Mouse (Mus musculus): ENCODE measurements around the gene Gm20388. TPM values are rescaled to one million over a fixed set of nuclear protein-coding genes. Genes with fewer than 3 reads are reported as not detected.

The Gm20388 gene
- polyA plus RNA-seq, 1 experiment from 2014 or later, result 8.3 TPM

DNA sequence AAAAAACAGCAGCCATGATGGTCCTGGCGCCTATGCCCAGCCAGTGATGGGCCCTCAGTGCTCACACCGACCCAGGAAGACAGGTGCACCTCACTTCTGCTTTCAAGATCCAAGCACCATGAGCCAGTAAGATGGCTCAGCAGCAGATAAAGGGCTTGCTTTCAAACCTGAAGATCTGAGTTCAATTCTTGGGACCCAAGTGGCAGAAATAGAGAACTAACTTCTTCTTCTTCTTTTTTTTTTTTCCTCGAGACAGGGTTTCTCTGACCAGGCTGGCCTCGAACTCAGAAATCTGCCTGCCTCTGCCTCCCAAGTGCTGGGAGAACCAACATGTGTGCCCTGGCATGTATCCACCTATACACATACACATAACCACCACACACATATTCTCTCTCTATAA lies 3509.1 kb downstream of the Gm20388 start:
- Histone ChIP-seq H3K27ac (ENCODE audit: low read depth) (no peak overlapping the region), H3K4me3 (ENCODE audit: low read depth, low read length) (no peak overlapping the region), H3K9me3 (ENCODE audit: control insufficient read depth, low read length) (no peaks in the 10 kb centered on the region), H3K36me3 (ENCODE audit: control insufficient read depth, insufficient read depth, low read length) (no peaks in the 10 kb centered on the region), H3K4me1 (replicated peaks; ENCODE audit: control insufficient read depth, insufficient read depth, low read length) (no peaks in the 10 kb centered on the region), H3K9ac (ENCODE audit: low read length) (no peak overlapping the region), H3K4me2 (ENCODE audit: low read length) (no peak overlapping the region), H3K27me3 (replicated peaks; ENCODE audit: control insufficient read depth, insufficient read depth, low read length) (no peaks in the 10 kb centered on the region)
- no peak for DNase-seq (ENCODE audit: low spot score)
- 85% methylated on average over 4 of the region's 4 CpGs for WGBS
- no peak for ATAC-seq (replicated peaks; ENCODE audit: low FRiP score, low TSS enrichment, low read depth)

DNA sequence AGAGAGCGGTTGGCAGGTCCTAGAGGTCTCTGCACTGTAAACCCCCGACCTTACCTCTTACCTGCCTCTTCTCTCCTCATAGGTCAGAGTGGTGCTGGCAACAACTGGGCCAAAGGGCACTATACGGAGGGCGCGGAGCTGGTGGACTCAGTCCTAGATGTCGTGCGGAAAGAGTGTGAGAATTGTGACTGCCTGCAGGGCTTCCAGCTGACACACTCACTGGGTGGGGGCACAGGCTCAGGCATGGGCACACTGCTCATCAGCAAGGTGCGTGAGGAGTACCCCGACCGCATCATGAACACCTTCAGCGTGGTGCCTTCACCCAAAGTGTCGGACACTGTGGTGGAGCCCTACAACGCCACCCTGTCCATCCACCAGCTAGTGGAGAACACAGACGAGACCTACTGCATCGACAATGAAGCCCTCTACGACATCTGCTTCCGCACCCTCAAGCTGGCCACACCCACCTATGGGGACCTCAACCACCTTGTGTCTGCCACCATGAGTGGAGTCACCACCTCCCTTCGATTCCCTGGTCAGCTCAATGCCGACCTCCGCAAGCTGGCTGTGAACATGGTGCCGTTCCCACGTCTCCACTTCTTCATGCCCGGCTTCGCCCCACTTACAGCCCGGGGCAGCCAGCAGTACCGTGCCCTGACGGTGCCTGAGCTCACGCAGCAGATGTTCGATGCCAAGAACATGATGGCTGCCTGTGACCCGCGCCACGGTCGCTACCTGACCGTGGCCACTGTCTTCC lies 3510.1 kb downstream of the Gm20388 start:
- Histone ChIP-seq H3K36me3 (ENCODE audit: control insufficient read depth, insufficient read depth, low read length) (no peaks in the 10 kb centered on the region), H3K9me3 (ENCODE audit: control insufficient read depth, low read length) (no peaks in the 10 kb centered on the region), H3K4me3 (ENCODE audit: low read depth, low read length) (no peak overlapping the region), H3K27ac (ENCODE audit: low read depth) (no peak overlapping the region), H3K27me3 (replicated peaks; ENCODE audit: control insufficient read depth, insufficient read depth, low read length) (no peaks in the 10 kb centered on the region), H3K9ac (ENCODE audit: low read length) (no peak overlapping the region), H3K4me2 (ENCODE audit: low read length) (no peak overlapping the region), H3K4me1 (replicated peaks; ENCODE audit: control insufficient read depth, insufficient read depth, low read length) (no peaks in the 10 kb centered on the region)
- ATAC-seq (replicated peaks; ENCODE audit: low FRiP score, low TSS enrichment, low read depth) (no peak), DNase-seq (ENCODE audit: low spot score) (peak; percentile 39)
- WGBS, result 91% methylated on average over 34 of the region's 34 CpGs

DNA sequence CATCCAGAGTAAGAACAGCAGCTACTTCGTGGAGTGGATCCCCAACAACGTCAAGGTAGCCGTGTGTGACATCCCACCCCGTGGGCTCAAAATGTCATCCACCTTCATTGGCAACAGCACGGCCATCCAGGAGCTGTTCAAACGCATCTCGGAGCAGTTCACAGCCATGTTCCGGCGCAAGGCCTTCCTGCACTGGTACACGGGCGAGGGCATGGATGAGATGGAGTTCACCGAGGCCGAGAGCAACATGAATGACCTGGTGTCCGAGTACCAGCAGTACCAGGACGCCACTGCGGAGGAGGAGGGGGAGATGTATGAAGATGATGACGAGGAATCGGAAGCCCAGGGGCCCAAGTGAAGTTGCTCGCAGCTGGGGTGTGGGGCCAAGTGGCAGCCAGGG lies 3510.7 kb downstream of the Gm20388 start:
- Histone ChIP-seq H3K4me2 (ENCODE audit: low read length) (no peak overlapping the region), H3K9ac (ENCODE audit: low read length) (no peak overlapping the region), H3K4me3 (ENCODE audit: low read depth, low read length) (no peak overlapping the region), H3K9me3 (ENCODE audit: control insufficient read depth, low read length) (0 out of 2 replicates have a peak, but pooled peaks cover 2% of the 10 kb centered on the region), H3K27me3 (replicated peaks; ENCODE audit: control insufficient read depth, insufficient read depth, low read length) (no peaks in the 10 kb centered on the region), H3K36me3 (ENCODE audit: control insufficient read depth, insufficient read depth, low read length) (no peaks in the 10 kb centered on the region), H3K4me1 (replicated peaks; ENCODE audit: control insufficient read depth, insufficient read depth, low read length) (no peaks in the 10 kb centered on the region), H3K27ac (ENCODE audit: low read depth) (no peak overlapping the region)
- no peak for ATAC-seq (replicated peaks; ENCODE audit: low FRiP score, low TSS enrichment, low read depth)
- 84% methylated on average over 19 of the region's 19 CpGs for WGBS
- DNase-seq (ENCODE audit: low spot score), result peak; percentile 48

DNA sequence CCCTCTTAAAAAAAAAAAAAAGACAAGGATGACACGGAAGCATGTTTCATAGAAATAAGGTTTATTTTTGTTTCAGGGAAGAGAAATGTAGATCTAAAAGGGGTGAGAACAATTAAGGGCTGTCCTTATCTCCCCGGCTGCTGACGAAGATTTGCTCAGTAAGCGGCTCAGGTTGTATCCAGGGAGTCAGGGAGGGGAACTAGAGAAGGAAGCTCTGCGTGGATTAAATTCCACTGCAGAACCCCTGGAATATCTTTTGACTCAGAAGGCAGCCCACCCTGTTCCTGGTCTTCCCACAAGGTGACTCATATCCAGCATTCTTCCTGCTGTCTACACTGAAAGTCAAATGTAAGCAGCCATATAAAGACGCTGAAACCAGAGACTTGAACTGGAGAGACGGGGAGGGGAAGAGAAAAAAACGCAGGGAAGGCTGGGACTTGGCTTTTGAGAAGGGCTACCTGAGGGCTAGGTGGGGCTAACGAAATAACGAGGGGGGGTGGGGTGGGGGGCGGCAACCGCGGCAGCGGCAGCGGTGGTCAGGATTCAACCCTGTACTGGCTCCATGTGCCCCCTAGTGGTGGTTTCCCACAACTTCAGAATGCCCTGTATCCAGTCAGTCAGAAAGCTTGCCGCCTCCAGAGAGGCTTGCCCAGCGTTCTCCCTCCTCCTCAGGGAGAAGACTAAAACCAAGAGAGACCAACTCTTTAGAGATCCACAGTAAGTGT lies 3511.6 kb downstream of the Gm20388 start:
- Histone ChIP-seq H3K36me3 (ENCODE audit: control insufficient read depth, insufficient read depth, low read length) (no peaks in the 10 kb centered on the region), H3K4me1 (replicated peaks; ENCODE audit: control insufficient read depth, insufficient read depth, low read length) (no peaks in the 10 kb centered on the region), H3K27me3 (replicated peaks; ENCODE audit: control insufficient read depth, insufficient read depth, low read length) (no peaks in the 10 kb centered on the region), H3K27ac (ENCODE audit: low read depth) (no peak overlapping the region), H3K4me3 (ENCODE audit: low read depth, low read length) (no peak overlapping the region), H3K9ac (ENCODE audit: low read length) (no peak overlapping the region), H3K4me2 (ENCODE audit: low read length) (peak overlapping the region; percentile 43), H3K9me3 (ENCODE audit: control insufficient read depth, low read length) (peaks cover 10% of the 10 kb centered on the region; the same call in 1 of the 2 replicates)
- WGBS, result 14% methylated on average over 17 of the region's 17 CpGs
- peak; percentile 83 for DNase-seq (ENCODE audit: low spot score)
- peak; percentile 80 for ATAC-seq (replicated peaks; ENCODE audit: low FRiP score, low TSS enrichment, low read depth)

DNA sequence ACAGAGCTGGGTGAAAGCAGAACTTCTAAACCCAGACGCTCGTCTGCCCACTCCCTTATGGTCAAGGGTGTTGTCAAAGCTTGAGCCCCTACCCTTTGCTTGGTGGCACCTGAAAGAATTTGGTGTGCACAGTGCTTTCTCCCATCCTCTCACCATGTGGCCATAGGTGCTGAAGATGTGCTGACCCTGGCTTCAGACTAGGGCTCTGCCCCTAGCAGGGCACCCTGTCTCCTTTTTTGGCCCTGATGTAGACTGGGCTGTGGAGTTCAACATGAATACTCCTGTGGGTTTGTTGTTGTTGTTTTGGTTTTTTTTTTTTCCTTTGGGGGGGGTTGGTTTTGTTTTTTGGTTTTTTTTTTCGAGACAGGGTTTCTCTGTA lies 3512.1 kb downstream of the Gm20388 start:
- no peak for ATAC-seq (replicated peaks; ENCODE audit: low FRiP score, low TSS enrichment, low read depth)
- no peak overlapping the region for H3K27ac ChIP-seq (ENCODE audit: low read depth)
- peaks cover 15% of the 10 kb centered on the region for H3K9me3 ChIP-seq (ENCODE audit: control insufficient read depth, low read length)
- H3K4me2 ChIP-seq (ENCODE audit: low read length), result peak overlapping the region; percentile 43; the same call in 1 of the 2 replicates
- 22% methylated on average over 3 of the region's 3 CpGs for WGBS
- DNase-seq (ENCODE audit: low spot score), result no peak
- H3K9ac ChIP-seq (ENCODE audit: low read length), result no peak overlapping the region
- no peaks in the 10 kb centered on the region for H3K36me3 ChIP-seq (ENCODE audit: control insufficient read depth, insufficient read depth, low read length)
- H3K4me1 ChIP-seq (replicated peaks; ENCODE audit: control insufficient read depth, insufficient read depth, low read length), result no peaks in the 10 kb centered on the region
- no peak overlapping the region for H3K4me3 ChIP-seq (ENCODE audit: low read depth, low read length)
- no peaks in the 10 kb centered on the region for H3K27me3 ChIP-seq (replicated peaks; ENCODE audit: control insufficient read depth, insufficient read depth, low read length)

DNA sequence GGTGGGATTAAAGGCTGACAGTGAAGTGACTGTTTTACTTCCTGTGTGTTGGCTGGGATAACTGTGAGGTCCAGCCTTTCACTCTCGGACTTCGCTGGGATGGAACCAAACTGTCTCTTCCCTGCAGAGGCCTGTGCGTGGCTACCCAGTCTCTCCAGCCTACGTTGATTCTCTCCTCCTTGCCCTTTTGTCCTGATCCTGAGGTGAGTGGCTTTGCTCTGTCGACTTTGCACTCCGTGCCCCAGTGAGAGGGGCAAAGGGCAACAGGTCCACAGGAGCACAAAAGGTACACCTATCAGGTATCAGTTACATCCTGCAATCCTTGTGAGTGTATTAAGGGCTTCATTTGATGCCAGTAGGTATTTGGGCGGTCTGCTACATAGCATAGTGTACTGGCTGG lies 3512.8 kb downstream of the Gm20388 start, which contains the start of gene Def8:
TSS of gene Def8 (plus strand) at position 87 of the 400 bp plus-strand sequence.
- Histone ChIP-seq H3K9me3 (ENCODE audit: control insufficient read depth, low read length) (peaks cover 22% of the 10 kb centered on the region), H3K27me3 (replicated peaks; ENCODE audit: control insufficient read depth, insufficient read depth, low read length) (no peaks in the 10 kb centered on the region), H3K36me3 (ENCODE audit: control insufficient read depth, insufficient read depth, low read length) (no peaks in the 10 kb centered on the region), H3K9ac (ENCODE audit: low read length) (no peak within 1 kb of the TSS), H3K27ac (ENCODE audit: low read depth) (no peak within 1 kb of the TSS), H3K4me2 (ENCODE audit: low read length) (peak within 1 kb of the TSS; percentile 43), H3K4me3 (ENCODE audit: low read depth, low read length) (no peak within 1 kb of the TSS), H3K4me1 (replicated peaks; ENCODE audit: control insufficient read depth, insufficient read depth, low read length) (no peaks in the 10 kb centered on the region)
- 70% methylated on average over 7 of the region's 7 CpGs for WGBS
- ATAC-seq (replicated peaks; ENCODE audit: low FRiP score, low TSS enrichment, low read depth) (no peak), DNase-seq (ENCODE audit: low spot score) (peak; percentile 42)

DNA sequence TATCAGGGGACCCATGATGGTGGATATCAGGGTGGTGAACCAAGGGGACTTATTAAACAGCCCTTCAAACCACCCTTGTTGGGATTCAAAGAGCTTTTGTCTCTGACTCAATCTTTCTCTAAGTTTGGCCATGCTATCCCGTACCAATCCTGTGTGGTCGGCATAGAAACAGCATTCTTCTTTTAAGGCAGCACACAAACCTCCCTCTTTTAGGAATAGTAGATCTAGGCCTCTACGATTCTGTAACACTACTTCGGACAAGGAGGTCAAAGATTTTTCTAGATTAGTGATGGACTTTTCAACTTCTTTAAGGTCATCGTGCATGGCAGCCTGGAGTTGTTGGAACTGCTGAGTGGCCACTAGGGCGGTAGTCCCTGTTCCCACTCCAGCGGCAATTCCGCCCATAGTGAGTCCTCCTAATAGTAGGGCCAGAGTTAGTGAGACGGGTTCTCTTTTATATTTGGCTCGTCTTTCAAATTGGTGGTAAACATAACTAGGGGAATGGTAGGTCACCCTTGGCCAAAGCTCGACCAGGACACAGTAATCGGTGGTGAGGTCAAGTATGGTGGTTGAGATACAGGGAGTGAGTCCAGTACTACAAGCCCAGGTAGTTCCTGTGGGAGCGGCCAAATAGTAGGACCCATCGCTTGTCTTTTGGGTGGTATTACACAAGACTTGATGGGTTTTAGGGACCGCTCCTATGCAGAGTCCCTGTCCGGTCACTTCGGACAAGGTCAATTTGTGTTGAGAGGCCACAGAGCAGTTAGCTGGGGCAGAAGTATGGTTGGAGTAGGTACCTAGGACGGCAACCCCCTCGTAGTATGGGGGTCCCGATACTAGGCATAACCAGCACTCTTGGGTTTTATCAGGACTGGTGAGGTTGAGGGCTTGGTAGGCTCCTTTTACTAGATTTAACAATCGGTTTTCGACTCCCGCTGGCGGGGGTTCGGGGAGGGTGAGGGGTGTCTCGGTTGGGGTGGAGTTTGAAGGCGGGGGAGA lies 3516.2 kb downstream of the Gm20388 start:
- Histone ChIP-seq H3K4me2 (ENCODE audit: low read length) (no peak overlapping the region), H3K27me3 (replicated peaks; ENCODE audit: control insufficient read depth, insufficient read depth, low read length) (no peaks in the 10 kb centered on the region), H3K4me1 (replicated peaks; ENCODE audit: control insufficient read depth, insufficient read depth, low read length) (no peaks in the 10 kb centered on the region), H3K4me3 (ENCODE audit: low read depth, low read length) (no peak overlapping the region), H3K9me3 (ENCODE audit: control insufficient read depth, low read length) (peaks cover 40% of the 10 kb centered on the region), H3K9ac (ENCODE audit: low read length) (no peak overlapping the region), H3K27ac (ENCODE audit: low read depth) (no peak overlapping the region), H3K36me3 (ENCODE audit: control insufficient read depth, insufficient read depth, low read length) (no peaks in the 10 kb centered on the region)
- ATAC-seq (replicated peaks; ENCODE audit: low FRiP score, low TSS enrichment, low read depth), result no peak
- DNase-seq (ENCODE audit: low spot score), result no peak
- 96% methylated on average over 27 of the region's 27 CpGs for whole genome bisulfite sequencing

DNA sequence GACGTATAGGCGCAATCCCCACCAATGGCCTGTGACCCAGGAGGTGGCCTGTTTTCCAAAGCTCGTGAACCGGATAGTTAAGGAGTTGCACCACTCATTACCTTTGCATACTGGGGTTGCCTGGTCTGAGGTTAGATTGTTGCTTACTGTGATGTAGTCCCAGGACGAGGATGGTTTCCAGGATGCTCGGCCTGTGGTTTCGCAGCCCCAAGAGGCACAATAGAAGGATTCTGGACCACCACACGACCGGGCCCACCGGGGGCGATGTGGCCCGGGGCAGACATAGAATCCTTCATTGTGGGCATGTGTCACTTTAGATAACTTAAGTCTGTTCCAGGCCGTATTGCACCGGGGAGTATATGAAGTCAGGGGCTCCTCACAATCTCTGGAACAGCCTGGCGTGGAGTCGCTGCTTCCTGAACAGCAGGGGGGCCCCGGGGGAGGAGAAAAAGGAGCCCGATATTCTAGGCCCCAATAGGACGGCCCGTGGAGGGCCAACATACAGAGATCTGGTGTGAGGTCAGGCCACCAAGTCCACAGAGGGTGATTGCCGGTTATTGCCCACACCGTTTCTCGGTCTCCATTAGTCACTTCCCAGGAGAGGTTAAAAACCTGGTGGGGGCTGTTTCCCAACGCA lies 3517.1 kb downstream of the Gm20388 start:
- Histone ChIP-seq H3K9ac (ENCODE audit: low read length) (no peak overlapping the region), H3K4me3 (ENCODE audit: low read depth, low read length) (no peak overlapping the region), H3K9me3 (ENCODE audit: control insufficient read depth, low read length) (peaks cover 48% of the 10 kb centered on the region), H3K4me2 (ENCODE audit: low read length) (no peak overlapping the region), H3K27me3 (replicated peaks; ENCODE audit: control insufficient read depth, insufficient read depth, low read length) (no peaks in the 10 kb centered on the region), H3K27ac (ENCODE audit: low read depth) (no peak overlapping the region), H3K4me1 (replicated peaks; ENCODE audit: control insufficient read depth, insufficient read depth, low read length) (no peaks in the 10 kb centered on the region), H3K36me3 (ENCODE audit: control insufficient read depth, insufficient read depth, low read length) (no peaks in the 10 kb centered on the region)
- no peak for ATAC-seq (replicated peaks; ENCODE audit: low FRiP score, low TSS enrichment, low read depth)
- WGBS, result 97% methylated on average over 24 of the region's 24 CpGs
- no peak for DNase-seq (ENCODE audit: low spot score)
